Mouse (Mus musculus): ENCODE data around the gene Ttc23. TPM values are rescaled to one million over a fixed set of nuclear protein-coding genes. Genes with fewer than 3 reads are reported as not detected.
A peak's percentile ranks its signal among the peaks of the same experiment; 100 is the strongest.

Ttc23 gene
- polyA plus RNA-seq, 1 experiment from 2014 or later: 37.9 TPM

GRCm38 (mm10) chr7:67616890-67617289, 30.3 kb upstream of the Ttc23 start:
- H3K4me3 ChIP-seq (ENCODE audit: low read depth, low read length): no peak overlapping the region
- no peaks in the 10 kb centered on the region for H3K36me3 ChIP-seq (ENCODE audit: control insufficient read depth, insufficient read depth, low read length)
- no peak overlapping the region for H3K4me2 ChIP-seq (ENCODE audit: low read depth, low read length, severe bottlenecking)
- 84% methylated on average over 4 of the region's 4 CpGs for WGBS
- no peak overlapping the region for H3K27ac ChIP-seq (ENCODE audit: low read depth, low read length)
- no peaks in the 10 kb centered on the region for H3K27me3 ChIP-seq (ENCODE audit: control insufficient read depth, insufficient read depth, low read length)
- no peaks in the 10 kb centered on the region for H3K4me1 ChIP-seq (replicated peaks; ENCODE audit: control insufficient read depth, insufficient read depth, low read length)
- no peak for ATAC-seq (replicated peaks; ENCODE audit: low FRiP score)
- H3K9ac ChIP-seq (ENCODE audit: low read length): no peak overlapping the region
- no peak for DNase-seq (ENCODE audit: low spot score)
- H3K9me3 ChIP-seq (ENCODE audit: control insufficient read depth, low read length): no peaks in the 10 kb centered on the region

DNA sequence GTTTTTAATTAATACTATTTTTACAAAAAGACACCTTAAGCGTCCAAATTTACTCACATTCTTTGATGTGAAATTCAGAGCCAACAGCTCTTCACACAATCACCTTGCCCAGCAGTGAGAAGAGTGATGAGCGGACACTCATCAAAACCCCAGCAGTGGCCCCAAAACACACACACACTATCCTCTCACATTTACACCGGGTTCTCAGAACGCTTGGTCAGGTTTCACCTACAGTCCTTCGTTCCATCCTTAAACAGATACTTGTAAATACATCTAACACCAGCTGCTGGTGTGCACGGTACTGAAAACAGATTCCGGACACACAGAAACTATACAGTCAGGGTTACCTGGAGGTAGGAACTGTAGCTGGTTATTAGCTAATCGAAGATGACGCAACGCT, 29.6 kb upstream of the Ttc23 start:
- no peak overlapping the region for H3K27ac ChIP-seq (ENCODE audit: low read depth, low read length)
- H3K4me3 ChIP-seq (ENCODE audit: low read depth, low read length): no peak overlapping the region
- H3K9me3 ChIP-seq (ENCODE audit: control insufficient read depth, low read length): no peaks in the 10 kb centered on the region
- no peak overlapping the region for H3K4me2 ChIP-seq (ENCODE audit: low read depth, low read length, severe bottlenecking)
- no peaks in the 10 kb centered on the region for H3K36me3 ChIP-seq (ENCODE audit: control insufficient read depth, insufficient read depth, low read length)
- no peak overlapping the region for H3K9ac ChIP-seq (ENCODE audit: low read length)
- DNase-seq (ENCODE audit: low spot score): no peak
- H3K4me1 ChIP-seq (replicated peaks; ENCODE audit: control insufficient read depth, insufficient read depth, low read length): no peaks in the 10 kb centered on the region
- no peaks in the 10 kb centered on the region for H3K27me3 ChIP-seq (ENCODE audit: control insufficient read depth, insufficient read depth, low read length)
- ATAC-seq (replicated peaks; ENCODE audit: low FRiP score): no peak
- 97% methylated on average over 10 of the region's 10 CpGs for WGBS

- WGBS: 75% methylated on average over 3 of the region's 3 CpGs
These were observed 28.9 kb upstream of the Ttc23 start for GRCm38 (mm10) chr7:67618316-67618715.

DNA sequence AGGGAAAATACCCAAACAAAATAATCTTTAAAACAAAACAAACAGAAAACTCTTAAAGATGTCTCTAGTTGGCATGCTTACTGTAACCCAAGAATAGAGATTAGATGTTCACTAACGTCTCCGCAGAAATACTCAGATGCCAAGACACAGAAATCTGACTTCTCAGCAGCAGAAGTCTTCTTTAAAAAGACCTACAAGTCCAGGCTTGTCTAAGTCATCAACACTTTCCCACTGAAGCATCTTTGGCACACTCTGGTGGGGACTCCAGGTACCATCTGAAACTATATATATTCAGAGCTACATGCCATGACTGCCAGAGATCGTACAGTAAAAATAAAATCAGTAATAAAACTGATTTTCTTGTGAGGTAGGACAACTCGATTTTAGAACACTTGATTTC, 27.4 kb upstream of the Ttc23 start:
- Histone ChIP-seq H3K9ac (ENCODE audit: low read length) (no peak overlapping the region), H3K4me1 (replicated peaks; ENCODE audit: control insufficient read depth, insufficient read depth, low read length) (no peaks in the 10 kb centered on the region), H3K4me3 (ENCODE audit: low read depth, low read length) (no peak overlapping the region), H3K4me2 (ENCODE audit: low read depth, low read length, severe bottlenecking) (no peak overlapping the region), H3K27ac (ENCODE audit: low read depth, low read length) (no peak overlapping the region), H3K36me3 (ENCODE audit: control insufficient read depth, insufficient read depth, low read length) (no peaks in the 10 kb centered on the region), H3K9me3 (ENCODE audit: control insufficient read depth, low read length) (no peaks in the 10 kb centered on the region), H3K27me3 (ENCODE audit: control insufficient read depth, insufficient read depth, low read length) (no peaks in the 10 kb centered on the region)
- ATAC-seq (replicated peaks; ENCODE audit: low FRiP score) (no peak), DNase-seq (ENCODE audit: low spot score) (no peak)
- 93% methylated on average over 4 of the region's 4 CpGs for WGBS

More at GRCm38 (mm10) chr7:67618316-67618715, 28.9 kb upstream of the Ttc23 start:
- DNase-seq (ENCODE audit: low spot score) (no peak), ATAC-seq (replicated peaks; ENCODE audit: low FRiP score) (no peak)
- H3K4me1 ChIP-seq (replicated peaks; ENCODE audit: control insufficient read depth, insufficient read depth, low read length): no peaks in the 10 kb centered on the region
- H3K27ac ChIP-seq (ENCODE audit: low read depth, low read length): no peak overlapping the region
- H3K9ac ChIP-seq (ENCODE audit: low read length): no peak overlapping the region
- H3K36me3 ChIP-seq (ENCODE audit: control insufficient read depth, insufficient read depth, low read length): no peaks in the 10 kb centered on the region
- H3K4me2 ChIP-seq (ENCODE audit: low read depth, low read length, severe bottlenecking): no peak overlapping the region
- H3K4me3 ChIP-seq (ENCODE audit: low read depth, low read length): no peak overlapping the region
- no peaks in the 10 kb centered on the region for H3K27me3 ChIP-seq (ENCODE audit: control insufficient read depth, insufficient read depth, low read length)
- no peaks in the 10 kb centered on the region for H3K9me3 ChIP-seq (ENCODE audit: control insufficient read depth, low read length)

- no peak for DNase-seq (ENCODE audit: low spot score)
- no peak overlapping the region for H3K4me2 ChIP-seq (ENCODE audit: low read depth, low read length, severe bottlenecking)
- no peaks in the 10 kb centered on the region for H3K4me1 ChIP-seq (replicated peaks; ENCODE audit: control insufficient read depth, insufficient read depth, low read length)
- no peaks in the 10 kb centered on the region for H3K36me3 ChIP-seq (ENCODE audit: control insufficient read depth, insufficient read depth, low read length)
- no peak overlapping the region for H3K4me3 ChIP-seq (ENCODE audit: low read depth, low read length)
- H3K9ac ChIP-seq (ENCODE audit: low read length): no peak overlapping the region
- no peak for ATAC-seq (replicated peaks; ENCODE audit: low FRiP score)
- no peak overlapping the region for H3K27ac ChIP-seq (ENCODE audit: low read depth, low read length)
- H3K27me3 ChIP-seq (ENCODE audit: control insufficient read depth, insufficient read depth, low read length): no peaks in the 10 kb centered on the region
- 78% methylated on average over 3 of the region's 3 CpGs for WGBS
- no peaks in the 10 kb centered on the region for H3K9me3 ChIP-seq (ENCODE audit: control insufficient read depth, low read length)
These were observed 25.1 kb upstream of the Ttc23 start for GRCm38 (mm10) chr7:67622151-67622550.

DNA sequence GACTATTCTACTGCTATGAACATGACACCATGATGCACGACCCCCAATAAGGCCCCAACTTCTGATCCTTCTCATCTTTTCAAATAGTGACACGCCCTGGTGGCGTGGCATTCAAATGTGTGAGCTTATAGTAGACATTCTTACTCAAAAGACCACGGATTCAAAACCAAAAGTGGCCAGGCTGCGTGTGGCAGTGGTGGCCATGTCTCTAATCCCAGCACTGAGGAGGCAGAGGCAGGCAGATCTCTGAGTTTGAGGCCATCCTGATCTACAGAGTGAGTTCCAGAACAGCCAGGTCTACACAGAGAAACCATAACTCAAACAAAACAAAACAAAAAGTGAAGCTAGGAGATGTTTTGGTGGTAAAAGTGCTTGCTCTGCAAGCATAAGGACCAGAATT, 20.5 kb upstream of the Ttc23 start:
- no peak overlapping the region for H3K4me2 ChIP-seq (ENCODE audit: low read depth, low read length, severe bottlenecking)
- H3K9ac ChIP-seq (ENCODE audit: low read length): no peak overlapping the region
- no peak for DNase-seq (ENCODE audit: low spot score)
- no peaks in the 10 kb centered on the region for H3K9me3 ChIP-seq (ENCODE audit: control insufficient read depth, low read length)
- H3K27ac ChIP-seq (ENCODE audit: low read depth, low read length): no peak overlapping the region
- no peaks in the 10 kb centered on the region for H3K36me3 ChIP-seq (ENCODE audit: control insufficient read depth, insufficient read depth, low read length)
- H3K27me3 ChIP-seq (ENCODE audit: control insufficient read depth, insufficient read depth, low read length): no peaks in the 10 kb centered on the region
- 84% methylated on average over 5 of the region's 5 CpGs for WGBS
- H3K4me1 ChIP-seq (replicated peaks; ENCODE audit: control insufficient read depth, insufficient read depth, low read length): no peaks in the 10 kb centered on the region
- H3K4me3 ChIP-seq (ENCODE audit: low read depth, low read length): no peak overlapping the region
- ATAC-seq (replicated peaks; ENCODE audit: low FRiP score): no peak

- H3K9me3 ChIP-seq (ENCODE audit: control insufficient read depth, low read length): no peaks in the 10 kb centered on the region
- no peak overlapping the region for H3K9ac ChIP-seq (ENCODE audit: low read length)
- no peak for ATAC-seq (replicated peaks; ENCODE audit: low FRiP score)
- no peaks in the 10 kb centered on the region for H3K4me1 ChIP-seq (replicated peaks; ENCODE audit: control insufficient read depth, insufficient read depth, low read length)
- H3K27ac ChIP-seq (ENCODE audit: low read depth, low read length): no peak overlapping the region
- no peak overlapping the region for H3K4me3 ChIP-seq (ENCODE audit: low read depth, low read length)
- DNase-seq (ENCODE audit: low spot score): no peak
- H3K27me3 ChIP-seq (ENCODE audit: control insufficient read depth, insufficient read depth, low read length): no peaks in the 10 kb centered on the region
- 48% methylated on average over 5 of the region's 5 CpGs for WGBS
- no peak overlapping the region for H3K4me2 ChIP-seq (ENCODE audit: low read depth, low read length, severe bottlenecking)
- H3K36me3 ChIP-seq (ENCODE audit: control insufficient read depth, insufficient read depth, low read length): no peaks in the 10 kb centered on the region
These were observed 17.5 kb upstream of the Ttc23 start for GRCm38 (mm10) chr7:67629681-67630080.

DNA sequence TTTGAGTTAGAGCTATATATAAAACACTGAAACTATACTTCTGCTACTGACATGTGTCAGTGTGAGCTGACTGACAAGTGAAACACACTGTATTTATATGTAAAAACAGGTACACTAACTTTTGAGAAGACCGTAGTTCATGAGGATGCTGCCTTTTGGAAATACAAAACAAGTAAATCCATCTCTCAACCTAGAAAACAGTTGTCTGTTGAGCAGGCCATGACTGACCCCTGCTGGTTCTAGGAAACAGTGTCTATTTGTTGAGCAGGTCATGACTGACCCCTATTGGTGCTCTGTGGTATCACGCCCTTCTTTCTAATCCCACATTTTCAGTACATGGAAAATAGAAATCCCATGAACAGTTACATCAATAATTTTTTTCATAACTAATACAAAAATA, 16.4 kb upstream of the Ttc23 start:
- no peak overlapping the region for H3K9ac ChIP-seq (ENCODE audit: low read length)
- peak; percentile 83 for DNase-seq (ENCODE audit: low spot score)
- H3K4me2 ChIP-seq (ENCODE audit: low read depth, low read length, severe bottlenecking): no peak overlapping the region
- H3K36me3 ChIP-seq (ENCODE audit: control insufficient read depth, insufficient read depth, low read length): no peaks in the 10 kb centered on the region
- H3K4me3 ChIP-seq (ENCODE audit: low read depth, low read length): no peak overlapping the region
- no peak overlapping the region for H3K27ac ChIP-seq (ENCODE audit: low read depth, low read length)
- no peaks in the 10 kb centered on the region for H3K4me1 ChIP-seq (replicated peaks; ENCODE audit: control insufficient read depth, insufficient read depth, low read length)
- 26% methylated on average over 2 of the region's 2 CpGs for WGBS
- H3K9me3 ChIP-seq (ENCODE audit: control insufficient read depth, low read length): no peaks in the 10 kb centered on the region
- peak; percentile 63 for ATAC-seq (replicated peaks; ENCODE audit: low FRiP score)
- no peaks in the 10 kb centered on the region for H3K27me3 ChIP-seq (ENCODE audit: control insufficient read depth, insufficient read depth, low read length)

DNA sequence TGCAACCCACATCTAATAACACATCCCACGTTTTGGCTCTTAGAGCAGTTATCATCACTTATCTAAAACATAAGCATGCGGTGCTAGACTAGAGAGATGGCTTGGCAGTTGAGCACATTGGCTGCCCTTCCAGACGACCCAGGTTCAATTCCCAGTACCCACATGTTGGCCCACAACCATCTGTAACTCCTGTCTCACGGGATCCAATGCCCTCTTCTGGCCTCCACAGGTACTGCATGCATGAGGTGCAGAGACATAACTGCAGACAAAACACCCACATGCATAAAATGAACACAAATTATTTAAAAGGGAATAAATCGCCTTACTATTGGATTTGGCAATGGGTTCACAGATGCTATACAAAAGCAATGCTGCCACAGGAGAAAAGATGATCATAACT, 14.8 kb upstream of the Ttc23 start:
- H3K27me3 ChIP-seq (ENCODE audit: control insufficient read depth, insufficient read depth, low read length): no peaks in the 10 kb centered on the region
- ATAC-seq (replicated peaks; ENCODE audit: low FRiP score): no peak
- no peak overlapping the region for H3K9ac ChIP-seq (ENCODE audit: low read length)
- no peaks in the 10 kb centered on the region for H3K36me3 ChIP-seq (ENCODE audit: control insufficient read depth, insufficient read depth, low read length)
- no peaks in the 10 kb centered on the region for H3K9me3 ChIP-seq (ENCODE audit: control insufficient read depth, low read length)
- H3K4me2 ChIP-seq (ENCODE audit: low read depth, low read length, severe bottlenecking): no peak overlapping the region
- no peak overlapping the region for H3K4me3 ChIP-seq (ENCODE audit: low read depth, low read length)
- H3K27ac ChIP-seq (ENCODE audit: low read depth, low read length): no peak overlapping the region
- H3K4me1 ChIP-seq (replicated peaks; ENCODE audit: control insufficient read depth, insufficient read depth, low read length): no peaks in the 10 kb centered on the region
- WGBS: 86% methylated on average over 5 of the region's 5 CpGs
- DNase-seq (ENCODE audit: low spot score): no peak

Data from forebrain, embryonic 11.5 days (tissue).